Comparison of ENCODE assay signal across 12 mouse cellular contexts in genomic region chr3:57604618-57605015, GRCm38 (mm10). TPM values are rescaled to one million over a fixed set of nuclear protein-coding genes. Genes with fewer than 3 reads are reported as not detected.
DNase-seq lines count a peak whose midpoint lies in the region; ATAC-seq and TF ChIP-seq lines count a peak whose summit lies in the region.
"Had no signal": no experiment of that assay in that cellular context is flagged by ENCODE, and none has a peak within 500 bp of the region (broad histone marks: within the 10 kb centered on the region; RNA-seq: fewer than 3 reads in every experiment).

No protein-coding gene starts in this region.

- no peak overlapping the region for H3K9ac ChIP-seq in intestine, embryonic 16.5 days (ENCODE audit: low read depth, low read length)
- H3K9ac ChIP-seq in intestine, embryonic 15.5 days = no peak overlapping the region
- H3K9ac ChIP-seq in heart, embryonic 14.5 days (ENCODE audit: low read length) = no peak overlapping the region
- H3K9ac ChIP-seq: hindbrain, embryonic 13.5 days; limb, embryonic 12.5 days had no signal

- WGBS in intestine, embryonic 16.5 days = 50% methylated on average over 1 of the region's 1 CpGs
- 41% methylated on average over 1 of the region's 1 CpGs for WGBS in intestine, embryonic 15.5 days
- WGBS in heart, embryonic 14.5 days = 51% methylated on average over 1 of the region's 1 CpGs
- WGBS in kidney, adult 2 months = 55% methylated on average over 1 of the region's 1 CpGs

- no peaks in the 10 kb centered on the region for H3K9me3 ChIP-seq in intestine, embryonic 16.5 days (ENCODE audit: control insufficient read depth, low read length)
- no peaks in the 10 kb centered on the region for H3K9me3 ChIP-seq in intestine, embryonic 15.5 days
- H3K9me3 ChIP-seq in heart, embryonic 14.5 days (ENCODE audit: control insufficient read depth, low read length) = no peaks in the 10 kb centered on the region
- H3K9me3 ChIP-seq: hindbrain, embryonic 13.5 days; limb, embryonic 12.5 days had no signal

- no peak overlapping the region for H3K4me2 ChIP-seq in intestine, embryonic 16.5 days (ENCODE audit: low read depth, low read length)
- no peak overlapping the region for H3K4me2 ChIP-seq in intestine, embryonic 15.5 days (replicated peaks)
- no peak overlapping the region for H3K4me2 ChIP-seq in heart, embryonic 14.5 days (ENCODE audit: low read length)
- H3K4me2 ChIP-seq: hindbrain, embryonic 13.5 days; limb, embryonic 12.5 days had no signal

- no peak overlapping the region for H3K4me3 ChIP-seq in intestine, embryonic 16.5 days (ENCODE audit: low read length)
- no peak overlapping the region for H3K4me3 ChIP-seq in intestine, embryonic 15.5 days (replicated peaks)
- H3K4me3 ChIP-seq in heart, embryonic 14.5 days (ENCODE audit: control insufficient read depth in 1 of 2, insufficient read depth in 1 of 2, low read depth in 1 of 2, low read length in 2 of 2) = no peak overlapping the region
- no peak overlapping the region for H3K4me3 ChIP-seq in kidney, adult 2 months (ENCODE audit: insufficient read depth, low read depth, low read length)
- H3K4me3 ChIP-seq: hindbrain, embryonic 13.5 days; limb, embryonic 12.5 days had no signal

- no peaks in the 10 kb centered on the region for H3K27me3 ChIP-seq in intestine, embryonic 16.5 days (replicated peaks; ENCODE audit: control insufficient read depth, insufficient read depth, low read length)
- H3K27me3 ChIP-seq in intestine, embryonic 15.5 days (replicated peaks) = no peaks in the 10 kb centered on the region
- no peaks in the 10 kb centered on the region for H3K27me3 ChIP-seq in heart, embryonic 14.5 days (ENCODE audit: control insufficient read depth, insufficient read depth, low read length)
- H3K27me3 ChIP-seq in kidney, adult 2 months (replicated peaks; ENCODE audit: control insufficient read depth, insufficient read depth, low read length) = no peaks in the 10 kb centered on the region
- H3K27me3 ChIP-seq: CH12.LX; hindbrain, embryonic 13.5 days; limb, embryonic 12.5 days had no signal

- no peaks in the 10 kb centered on the region for H3K4me1 ChIP-seq in intestine, embryonic 16.5 days (ENCODE audit: control insufficient read depth, insufficient read depth, low read length)
- H3K4me1 ChIP-seq in intestine, embryonic 15.5 days (replicated peaks) = no peaks in the 10 kb centered on the region
- no peaks in the 10 kb centered on the region for H3K4me1 ChIP-seq in heart, embryonic 14.5 days (ENCODE audit: control insufficient read depth in 2 of 2, insufficient read depth in 2 of 2, low read length in 2 of 2)
- no peaks in the 10 kb centered on the region for H3K4me1 ChIP-seq in kidney, adult 2 months (ENCODE audit: control insufficient read depth, insufficient read depth, low read length)
- H3K4me1 ChIP-seq: hindbrain, embryonic 13.5 days; limb, embryonic 12.5 days had no signal

- peak; percentile 50; the same call in 1 of the 2 replicates for ATAC-seq in intestine, embryonic 16.5 days
- ATAC-seq in intestine, embryonic 15.5 days = no peak
- peak; percentile 35; the same call in 1 of the 2 replicates for ATAC-seq in heart, embryonic 14.5 days (ENCODE audit: insufficient number of reproducible peaks, insufficient read depth, low FRiP score, low read depth)

- H3K27ac ChIP-seq in intestine, embryonic 16.5 days (ENCODE audit: low read length) = no peak overlapping the region
- no peak overlapping the region for H3K27ac ChIP-seq in intestine, embryonic 15.5 days
- peak overlapping the region in 1 of 2 experiments; percentile 31; a peak in 1 of 4 replicates for H3K27ac ChIP-seq in heart, embryonic 14.5 days (replicated peaks in 1 of 2; ENCODE audit: control insufficient read depth in 1 of 2, insufficient read depth in 1 of 2, low read depth in 2 of 2, low read length in 2 of 2)
- H3K27ac ChIP-seq in kidney, adult 2 months (ENCODE audit: insufficient read depth, low read depth, low read length) = no peak overlapping the region
- H3K27ac ChIP-seq: hindbrain, embryonic 13.5 days; kidney, postnatal 0 days; limb, embryonic 12.5 days had no signal

- no peak for TF ChIP-seq POLR2A in kidney, adult 2 months (IDR thresholded peaks at IDR 0.05; ENCODE audit: low read depth, low read length)

- H3K36me3 ChIP-seq in intestine, embryonic 16.5 days (ENCODE audit: control insufficient read depth, insufficient read depth, low read length) = no peaks in the 10 kb centered on the region
- H3K36me3 ChIP-seq in intestine, embryonic 15.5 days = no peaks in the 10 kb centered on the region
- no peaks in the 10 kb centered on the region for H3K36me3 ChIP-seq in heart, embryonic 14.5 days (ENCODE audit: control insufficient read depth, insufficient read depth, low read length)
- H3K36me3 ChIP-seq in kidney, adult 2 months (ENCODE audit: control insufficient read depth, insufficient read depth, low read length) = no peaks in the 10 kb centered on the region
- H3K36me3 ChIP-seq: hindbrain, embryonic 13.5 days; limb, embryonic 12.5 days had no signal

- no peak for TF ChIP-seq CTCF in kidney, adult 2 months (conservative IDR thresholded peaks at IDR 0.05; ENCODE audit: insufficient read depth, insufficient read length, low read depth, low read length)

- peak; percentile 56 for DNase-seq in adipocyte (ENCODE audit: low spot score)
- DNase-seq in lung, postnatal 36 days = peak; percentile 28
- no peak for DNase-seq in kidney, adult 2 months
- DNase-seq in cerebellum, adult 9-10 months = no peak
- DNase-seq: cerebellum, adult 11-12 months had no signal

RNA-seq across cellular contexts. Expression of gene Wwtr1, which starts 28.9 kb away (rescaled TPM):
- polyA plus RNA-seq in intestine, embryonic 16.5 days (2015; fragmentation: Nextera tagmentation; extraction: Ambion mirVana) = 13.1 and 13.5 TPM in 2 replicates
- polyA plus RNA-seq in intestine, embryonic 15.5 days (2015; fragmentation: Nextera tagmentation; extraction: Ambion mirVana) = 15.1 and 16.3 TPM in 2 replicates
- polyA plus RNA-seq in heart, embryonic 14.5 days (2014; fragmentation: Nextera tagmentation; extraction: Ambion mirVana) = 17.4 and 20.1 TPM in 2 replicates
- 29.6 and 31.2 TPM in 2 replicates for polyA plus RNA-seq in kidney, adult 2 months (2012; rRNA removed)

RNA-seq across cellular contexts. Expression of gene Commd2, which starts 46.9 kb away (rescaled TPM):
- 59.9 and 69.6 TPM in 2 replicates for polyA plus RNA-seq in intestine, embryonic 16.5 days (2015; fragmentation: Nextera tagmentation; extraction: Ambion mirVana)
- polyA plus RNA-seq in intestine, embryonic 15.5 days (2015; fragmentation: Nextera tagmentation; extraction: Ambion mirVana) = 66.1 and 79.6 TPM in 2 replicates
- 51.8 and 58.4 TPM in 2 replicates for polyA plus RNA-seq in heart, embryonic 14.5 days (2014; fragmentation: Nextera tagmentation; extraction: Ambion mirVana)
- polyA plus RNA-seq in kidney, adult 2 months (2012; rRNA removed) = 24.2 and 26.1 TPM in 2 replicates

Comparison
In these comparisons a context has a peak if more than half of its experiments do, and no peak if none do; other contexts are left out.
1. DNase-seq: peak in adipocyte (single experiment) and lung, postnatal 36 days (single experiment); none in kidney, adult 2 months (single experiment) and cerebellum, adult 9-10 months (single experiment).